Mouse (Mus musculus): ENCODE results near the gene Gm10282. TPM values are rescaled to one million over a fixed set of nuclear protein-coding genes. Genes with fewer than 3 reads are reported as not detected.
A peak's percentile ranks its signal among the peaks of the same experiment; 100 is the strongest.

Gm10282 gene
- polyA plus RNA-seq, 1 experiment from 2014 or later, result 15.4 TPM

- Histone ChIP-seq H3K4me3 (no peak overlapping the region), H3K4me2 (no peak overlapping the region), H3K27ac (no peak overlapping the region), H3K4me1 (replicated peaks) (peaks cover 11% of the 10 kb centered on the region), H3K36me3 (no peaks in the 10 kb centered on the region), H3K9ac (no peak overlapping the region), H3K27me3 (no peaks in the 10 kb centered on the region), H3K9me3 (no peaks in the 10 kb centered on the region)
- no peak for ATAC-seq (ENCODE audit: low FRiP score)
- WGBS, result 90% methylated on average over 5 of the region's 5 CpGs
Measured at GRCm38 (mm10) chr8:72306913-72307312, 1.9 kb upstream of the Gm10282 start.

GRCm38 (mm10) chr8:72303633-72304032 lies 1.4 kb downstream of the Gm10282 start:
- WGBS, result 75% methylated on average over 8 of the region's 8 CpGs
- Histone ChIP-seq H3K27me3 (no peaks in the 10 kb centered on the region), H3K9me3 (no peaks in the 10 kb centered on the region), H3K4me3 (no peak overlapping the region), H3K27ac (no peak overlapping the region), H3K9ac (no peak overlapping the region), H3K36me3 (no peaks in the 10 kb centered on the region), H3K4me2 (no peak overlapping the region), H3K4me1 (replicated peaks) (0 out of 2 replicates have a peak, but pooled peaks cover 6% of the 10 kb centered on the region)
- ATAC-seq (ENCODE audit: low FRiP score), result no peak

GRCm38 (mm10) chr8:72302986-72303612 lies 2.0 kb downstream of the Gm10282 start:
- no peak for ATAC-seq (ENCODE audit: low FRiP score)
- H3K4me1 ChIP-seq (replicated peaks), result 0 out of 2 replicates have a peak, but pooled peaks cover 3% of the 10 kb centered on the region
- no peak overlapping the region for H3K27ac ChIP-seq
- H3K4me3 ChIP-seq, result no peak overlapping the region
- no peaks in the 10 kb centered on the region for H3K27me3 ChIP-seq
- H3K4me2 ChIP-seq, result no peak overlapping the region
- WGBS, result 73% methylated on average over 8 of the region's 8 CpGs
- no peak overlapping the region for H3K9ac ChIP-seq
- no peaks in the 10 kb centered on the region for H3K36me3 ChIP-seq
- H3K9me3 ChIP-seq, result no peaks in the 10 kb centered on the region

- no peak overlapping the region for H3K4me2 ChIP-seq
- H3K27ac ChIP-seq, result no peak overlapping the region
- no peaks in the 10 kb centered on the region for H3K36me3 ChIP-seq
- H3K4me1 ChIP-seq (replicated peaks), result no peaks in the 10 kb centered on the region
- H3K4me3 ChIP-seq, result no peak overlapping the region
- ATAC-seq (ENCODE audit: low FRiP score), result no peak
- no peak overlapping the region for H3K9ac ChIP-seq
- no peaks in the 10 kb centered on the region for H3K9me3 ChIP-seq
- no peaks in the 10 kb centered on the region for H3K27me3 ChIP-seq
- 90% methylated on average over 5 of the region's 5 CpGs for whole genome bisulfite sequencing
Measured at GRCm38 (mm10) chr8:72301497-72301896, 3.6 kb downstream of the Gm10282 start.

GRCm38 (mm10) chr8:72300654-72301400 lies 4.2 kb downstream of the Gm10282 start:
- Histone ChIP-seq H3K4me3 (no peak overlapping the region), H3K4me1 (replicated peaks) (no peaks in the 10 kb centered on the region; the same call in 1 of the 2 replicates), H3K9me3 (no peaks in the 10 kb centered on the region), H3K9ac (no peak overlapping the region), H3K36me3 (no peaks in the 10 kb centered on the region), H3K27ac (no peak overlapping the region), H3K4me2 (no peak overlapping the region), H3K27me3 (no peaks in the 10 kb centered on the region)
- 83% methylated on average over 9 of the region's 9 CpGs for WGBS
- ATAC-seq (ENCODE audit: low FRiP score), result no peak

DNA sequence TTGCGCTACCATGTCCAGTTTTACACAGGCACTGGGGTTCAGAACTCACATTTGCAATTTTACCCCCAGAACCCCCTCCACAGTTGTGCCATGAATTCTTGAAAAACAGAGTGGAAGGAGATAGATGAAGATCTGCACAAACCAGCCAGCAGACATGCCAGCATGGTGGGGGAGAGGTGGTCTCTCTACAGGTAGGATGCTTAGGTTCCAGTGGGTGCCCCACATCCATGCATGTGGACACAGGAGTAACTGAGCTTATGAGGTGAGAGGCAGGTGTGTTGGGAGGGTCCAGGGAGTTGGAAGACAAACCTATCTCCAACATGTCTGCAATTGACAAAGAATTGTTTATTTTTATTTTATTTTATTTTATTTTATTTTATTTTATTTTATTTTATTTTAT lies 6.1 kb downstream of the Gm10282 start:
- WGBS, result 90% methylated on average over 1 of the region's 1 CpGs
- Histone ChIP-seq H3K36me3 (no peaks in the 10 kb centered on the region), H3K4me1 (replicated peaks) (no peaks in the 10 kb centered on the region; the same call in 1 of the 2 replicates), H3K9ac (no peak overlapping the region), H3K9me3 (no peaks in the 10 kb centered on the region), H3K27me3 (no peaks in the 10 kb centered on the region), H3K4me2 (no peak overlapping the region), H3K27ac (no peak overlapping the region), H3K4me3 (no peak overlapping the region)
- ATAC-seq (ENCODE audit: low FRiP score), result no peak

GRCm38 (mm10) chr8:72296561-72296960 lies 8.5 kb downstream of the Gm10282 start:
- 97% methylated on average over 8 of the region's 8 CpGs for WGBS

GRCm38 (mm10) chr8:72295679-72296078 lies 9.4 kb downstream of the Gm10282 start:
- Histone ChIP-seq H3K4me2 (no peak overlapping the region), H3K4me3 (no peak overlapping the region), H3K9ac (no peak overlapping the region), H3K36me3 (no peaks in the 10 kb centered on the region), H3K27me3 (no peaks in the 10 kb centered on the region), H3K4me1 (replicated peaks) (no peaks in the 10 kb centered on the region; the same call in 1 of the 2 replicates), H3K9me3 (no peaks in the 10 kb centered on the region), H3K27ac (peak overlapping the region; percentile 24; the same call in 1 of the 2 replicates)
- WGBS, result 61% methylated on average over 8 of the region's 8 CpGs
- peak; percentile 73; the same call in 1 of the 2 replicates for ATAC-seq (ENCODE audit: low FRiP score)

More at GRCm38 (mm10) chr8:72296561-72296960, 8.5 kb downstream of the Gm10282 start:
- H3K27me3 ChIP-seq, result no peaks in the 10 kb centered on the region
- H3K36me3 ChIP-seq, result no peaks in the 10 kb centered on the region
- H3K4me2 ChIP-seq, result no peak overlapping the region
- no peaks in the 10 kb centered on the region for H3K9me3 ChIP-seq
- no peak for ATAC-seq (ENCODE audit: low FRiP score)
- H3K27ac ChIP-seq, result no peak overlapping the region
- H3K4me3 ChIP-seq, result no peak overlapping the region
- H3K4me1 ChIP-seq (replicated peaks), result no peaks in the 10 kb centered on the region; the same call in 1 of the 2 replicates
- H3K9ac ChIP-seq, result no peak overlapping the region

DNA sequence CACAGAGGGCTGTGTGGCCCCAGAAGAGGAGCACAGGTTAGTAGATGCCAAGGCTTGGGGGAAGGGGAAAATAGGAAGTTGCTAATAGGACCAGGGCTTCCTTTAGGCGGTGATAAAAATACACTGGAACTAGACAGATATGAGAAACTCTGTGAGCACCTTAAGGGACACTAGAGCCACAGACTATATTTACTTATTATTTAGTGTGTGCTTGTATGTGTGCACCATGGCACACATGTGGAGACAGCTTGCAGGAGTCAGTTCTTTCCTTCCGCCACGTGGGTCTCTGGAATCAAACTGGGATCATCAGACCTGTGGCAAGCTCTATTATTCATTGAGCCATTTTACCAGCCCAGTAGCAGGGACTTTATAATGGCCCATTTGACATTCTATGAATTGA lies 9.9 kb downstream of the Gm10282 start:
- Histone ChIP-seq H3K27ac (0 out of 2 replicates have a peak overlapping the region, but pooled peaks have one; percentile 24), H3K27me3 (no peaks in the 10 kb centered on the region), H3K4me2 (no peak overlapping the region), H3K9me3 (no peaks in the 10 kb centered on the region), H3K4me3 (no peak overlapping the region), H3K4me1 (replicated peaks) (no peaks in the 10 kb centered on the region; the same call in 1 of the 2 replicates), H3K36me3 (no peaks in the 10 kb centered on the region), H3K9ac (no peak overlapping the region)
- 70% methylated on average over 3 of the region's 3 CpGs for WGBS
- no peak for ATAC-seq (ENCODE audit: low FRiP score)

- Histone ChIP-seq H3K9me3 (no peaks in the 10 kb centered on the region), H3K9ac (no peak overlapping the region), H3K4me2 (no peak overlapping the region), H3K27me3 (no peaks in the 10 kb centered on the region), H3K4me3 (no peak overlapping the region), H3K4me1 (replicated peaks) (no peaks in the 10 kb centered on the region; the same call in 1 of the 2 replicates), H3K27ac (no peak overlapping the region), H3K36me3 (no peaks in the 10 kb centered on the region)
- no peak for ATAC-seq (ENCODE audit: low FRiP score)
Measured at GRCm38 (mm10) chr8:72293309-72293708, 11.8 kb downstream of the Gm10282 start.

DNA sequence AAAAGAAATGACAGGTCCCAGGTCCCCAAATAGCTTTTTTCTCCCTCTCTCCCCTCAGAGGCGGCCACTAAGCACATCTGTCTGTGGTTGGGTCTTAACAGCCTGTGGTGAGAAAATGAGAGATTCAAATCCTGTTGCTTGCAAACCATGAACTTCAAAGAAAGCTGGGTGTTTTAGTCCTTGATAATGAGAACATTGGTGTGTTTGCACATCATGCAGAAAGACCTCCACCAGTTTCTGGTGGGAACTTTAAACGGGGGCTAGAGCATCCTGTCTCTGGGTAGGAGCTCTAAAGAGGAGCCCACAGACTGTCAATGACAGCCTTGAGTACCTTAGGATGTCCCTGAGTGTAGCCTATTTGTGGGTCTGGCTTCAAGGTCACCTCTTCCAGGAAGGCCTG lies 14.0 kb downstream of the Gm10282 start:
- WGBS, result 85% methylated on average over 2 of the region's 2 CpGs

DNA sequence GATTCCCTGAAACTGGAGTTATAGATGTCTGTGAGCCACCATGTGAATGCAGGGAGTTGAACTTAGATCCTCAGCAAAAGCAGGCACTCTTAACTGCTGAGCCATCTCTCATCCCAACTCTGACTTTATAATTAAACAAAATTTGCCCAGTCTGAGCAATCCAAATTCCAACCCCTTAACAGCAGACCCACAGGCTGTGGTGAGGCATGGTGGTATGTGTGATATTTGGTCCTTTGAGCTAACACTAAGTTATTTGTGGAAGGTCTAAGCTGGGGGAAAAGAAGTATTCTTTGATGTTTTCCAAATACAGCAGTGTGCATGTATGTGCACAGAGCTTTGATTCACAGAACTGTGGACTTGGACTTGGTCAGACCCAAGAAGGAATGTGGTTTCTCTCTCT lies 16.0 kb downstream of the Gm10282 start:
- Histone ChIP-seq H3K4me1 (replicated peaks) (no peaks in the 10 kb centered on the region), H3K27ac (no peak overlapping the region), H3K4me2 (no peak overlapping the region), H3K36me3 (no peaks in the 10 kb centered on the region), H3K9me3 (no peaks in the 10 kb centered on the region), H3K4me3 (no peak overlapping the region), H3K27me3 (no peaks in the 10 kb centered on the region), H3K9ac (no peak overlapping the region)
- ATAC-seq (ENCODE audit: low FRiP score), result no peak

More for the DNA sequence above, 14.0 kb downstream of the Gm10282 start:
- H3K36me3 ChIP-seq, result no peaks in the 10 kb centered on the region
- no peaks in the 10 kb centered on the region for H3K9me3 ChIP-seq
- H3K27me3 ChIP-seq, result no peaks in the 10 kb centered on the region
- no peaks in the 10 kb centered on the region; the same call in 1 of the 2 replicates for H3K4me1 ChIP-seq (replicated peaks)
- no peak for ATAC-seq (ENCODE audit: low FRiP score)
- H3K4me3 ChIP-seq, result no peak overlapping the region
- H3K9ac ChIP-seq, result no peak overlapping the region
- no peak overlapping the region for H3K27ac ChIP-seq
- H3K4me2 ChIP-seq, result no peak overlapping the region

Data from hindbrain, embryonic 13.5 days (tissue).